Mouse (Mus musculus) kidney, adult 2 months (tissue): ENCODE data around the gene Gm20503.

Experiments
- CTCF ChIP-seq: fragments of 200-500 bp; conservative IDR thresholded peaks from 2 replicates; pipeline ENCODE4 v1.5.1; 2011; ENCODE audit warnings: low read depth, mild to moderate bottlenecking, control low read depth, low read length, moderate library complexity, mixed read lengths; ENCODE audit not compliant: insufficient read depth, insufficient read length
- POLR2A ChIP-seq: fragments of 200-500 bp; IDR thresholded peaks from one replicate; pipeline ENCODE4 v1.6.1; 2011; ENCODE audit warnings: low read depth, low read length, control low read depth

- TF ChIP-seq CTCF: no peak
- no peak for TF ChIP-seq POLR2A
These were observed 37.9 kb upstream of the Gm20503 start for GRCm38 (mm10) chr4:58965136-58965535.
